Mouse (Mus musculus) gastrocnemius, postnatal 4 days (tissue): ENCODE results near the gene Pdzd7. TPM values are rescaled to one million over a fixed set of nuclear protein-coding genes. Genes with fewer than 3 reads are reported as not detected.

ENCODE experiments used
- DNase-seq, 2 experiments: peaks; one replicate each; pipeline ENCODE4 v3.0.0; 2021 to 2022; ENCODE audit warnings: low spot score in 2 of 2, mixed read lengths in 2 of 2
- total RNA-seq, 2 experiments: library from RNA; stranded (reverse); gene quantifications; 2 replicates each; pipeline ENCODE4 v1.2.3; 2021

Pdzd7 gene
- total RNA-seq, 2 experiments from 2014 or later, result 1.2 to 2.0 TPM

- no peak for DNase-seq
Measured at GRCm38 (mm10) chr19:44988321-44988720, 57.2 kb downstream of the Pdzd7 start.

GRCm38 (mm10) chr19:44987851-44988250, 57.7 kb downstream of the Pdzd7 start:
- no peak for DNase-seq

GRCm38 (mm10) chr19:44987004-44987403, 58.5 kb downstream of the Pdzd7 start:
- DNase-seq, result no peak

GRCm38 (mm10) chr19:44985159-44985988, 60.1 kb downstream of the Pdzd7 start:
- DNase-seq, result no peak

GRCm38 (mm10) chr19:44984420-44984819, 61.1 kb downstream of the Pdzd7 start:
- no peak for DNase-seq

DNA sequence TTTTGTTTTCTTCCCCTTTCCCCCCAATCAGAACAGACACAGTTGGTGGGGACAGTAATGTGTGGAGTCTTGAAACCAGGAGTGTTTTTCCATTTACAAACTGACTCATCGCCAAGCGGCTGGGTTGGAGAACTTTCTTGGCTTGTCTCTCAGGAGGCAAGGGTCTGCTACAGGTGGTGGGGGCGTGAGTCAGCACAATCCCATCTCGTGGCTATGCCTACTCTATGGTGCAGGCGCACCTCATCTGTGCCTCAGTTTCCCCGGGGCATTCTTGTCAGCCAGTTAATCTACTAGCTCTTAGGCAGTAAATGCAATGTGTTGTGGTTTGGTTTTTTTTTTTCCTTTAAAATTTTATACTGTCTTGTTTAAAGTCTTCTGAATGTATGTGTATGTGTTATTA, 62.2 kb downstream of the Pdzd7 start:
- no peak for DNase-seq

DNA sequence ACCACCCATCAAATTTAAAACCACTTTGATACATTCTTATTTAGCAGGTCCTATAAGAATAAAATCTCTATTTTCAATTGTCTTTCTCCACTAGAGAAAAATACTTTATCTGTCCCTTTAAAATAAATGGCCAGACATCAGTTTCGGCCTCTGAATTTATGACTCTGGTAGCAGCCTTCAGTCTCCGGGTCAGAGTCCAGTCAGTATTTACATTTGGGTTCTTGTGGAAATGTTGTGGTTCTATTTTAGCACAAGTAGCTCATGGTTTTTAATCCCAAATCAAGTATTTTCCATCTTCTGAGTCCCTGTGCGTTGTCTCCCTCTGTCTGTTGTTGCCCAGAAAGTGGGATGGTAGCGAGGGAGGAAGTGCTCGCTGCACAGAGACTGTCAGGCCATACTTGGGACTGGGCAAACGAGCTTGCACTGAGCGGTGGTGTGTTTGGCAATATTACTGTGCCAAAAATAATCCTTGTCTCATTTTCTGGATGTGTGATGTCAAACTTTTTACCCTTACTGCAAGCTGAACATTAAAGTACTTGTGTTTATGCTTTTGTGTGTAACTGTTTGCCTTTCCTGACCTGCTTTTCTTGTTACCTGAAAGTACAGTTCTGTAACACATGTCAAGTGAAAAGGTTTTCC, 62.9 kb downstream of the Pdzd7 start:
- DNase-seq, result no peak

- DNase-seq, result no peak
Measured at GRCm38 (mm10) chr19:44980787-44981186, 64.7 kb downstream of the Pdzd7 start.

GRCm38 (mm10) chr19:44977148-44977547, 68.4 kb downstream of the Pdzd7 start:
- no peak for DNase-seq

Other genes starting within 250 kb of the Pdzd7 start
- gene Slf2, start 114.6 kb downstream of the Pdzd7 start, total RNA-seq, result 10 to 100 TPM; 46.8 to 52.4 TPM
- 1 to 10 TPM; 2.5 to 3.4 TPM for gene Sema4g, start 56.6 kb downstream of the Pdzd7 start, total RNA-seq
- gene Twnk, start 40.1 kb downstream of the Pdzd7 start, total RNA-seq, result 10 to 100 TPM; 14.6 to 14.9 TPM
- gene Mrpl43, start 39.3 kb downstream of the Pdzd7 start, total RNA-seq, result 10 to 100 TPM; 34.8 to 37.5 TPM
- gene Lzts2, start 31.3 kb downstream of the Pdzd7 start, total RNA-seq, result 10 to 100 TPM; 58.5 to 59.4 TPM
- gene Sfxn3, start 1.8 kb upstream of the Pdzd7 start, total RNA-seq, result 10 to 100 TPM; 24.1 to 25.2 TPM
- 1 to 10 TPM; 8.0 to 8.9 TPM for gene Kazald1, start 29.5 kb upstream of the Pdzd7 start, total RNA-seq
- under 1 TPM in 1 of 2 experiments, not detected in 1; 0.31 TPM for gene Tlx1, start 105.0 kb upstream of the Pdzd7 start, total RNA-seq
- gene Lbx1, start 190.1 kb upstream of the Pdzd7 start, total RNA-seq, result 10 to 100 TPM; 24.2 to 26.0 TPM